Mouse (Mus musculus): Measurements from ENCODE around the gene Zfp503.

DNA sequence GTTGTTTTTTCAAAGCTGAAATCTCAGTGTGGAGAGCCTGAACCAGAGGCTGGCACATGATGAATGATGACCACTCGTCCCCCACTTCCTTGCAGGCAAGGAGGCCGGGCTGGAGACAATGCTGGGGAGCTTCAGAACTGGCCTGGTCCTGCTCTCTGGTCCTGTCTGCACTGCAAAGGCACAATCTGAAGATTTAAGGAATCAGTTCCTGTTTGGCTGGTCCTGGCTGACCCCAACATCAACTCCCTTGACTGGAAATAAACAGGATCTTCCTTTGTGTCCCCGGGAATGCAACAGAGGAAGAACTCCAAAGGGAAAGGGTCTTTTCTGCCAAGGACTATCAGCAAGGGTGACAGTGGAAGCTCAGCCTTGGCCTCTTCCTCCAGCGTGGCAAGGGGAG is 25.4 kb upstream of the Zfp503 start:
- TF ChIP-seq CTCF (IDR thresholded peaks at IDR 0.05; ENCODE audit: extremely low read depth, insufficient read depth, insufficient read length, insufficient replicate concordance) (no peak), POLR2A (IDR thresholded peaks at IDR 0.05; ENCODE audit: low read depth, low read length) (no peak)

Measured in spleen, adult 2 months (tissue).